Mouse (Mus musculus): ENCODE data around the gene Glb1. TPM values are rescaled to one million over a fixed set of nuclear protein-coding genes. Genes with fewer than 3 reads are reported as not detected.
A peak's percentile ranks its signal among the peaks of the same experiment; 100 is the strongest.

Glb1 gene
- polyA plus RNA-seq, 1 experiment from 2014 or later: 23.3 TPM

- ATAC-seq (replicated peaks; ENCODE audit: insufficient number of reproducible peaks, low FRiP score, low TSS enrichment, low read depth) (no peak), DNase-seq (ENCODE audit: low spot score) (no peak)
- Histone ChIP-seq H3K27me3 (ENCODE audit: control insufficient read depth, insufficient read depth, low read length) (no peaks in the 10 kb centered on the region), H3K4me2 (ENCODE audit: low read depth, low read length) (no peak overlapping the region), H3K4me3 (ENCODE audit: low read depth, low read length) (no peak overlapping the region), H3K27ac (replicated peaks; ENCODE audit: low read depth, low read length) (no peak overlapping the region), H3K4me1 (ENCODE audit: control insufficient read depth, insufficient read depth, low read length) (no peaks in the 10 kb centered on the region), H3K9ac (replicated peaks; ENCODE audit: low read length) (no peak overlapping the region), H3K9me3 (replicated peaks; ENCODE audit: control insufficient read depth, low read length) (no peaks in the 10 kb centered on the region), H3K36me3 (replicated peaks; ENCODE audit: control insufficient read depth, insufficient read depth, low read depth, low read length) (no peaks in the 10 kb centered on the region)
- 86% methylated on average over 7 of the region's 7 CpGs for WGBS
Observed at GRCm38 (mm10) chr9:114496469-114496868, 95.6 kb downstream of the Glb1 start.

GRCm38 (mm10) chr9:114498218-114498617, 97.3 kb downstream of the Glb1 start:
- H3K4me3 ChIP-seq (ENCODE audit: low read depth, low read length): no peak overlapping the region
- no peak overlapping the region for H3K27ac ChIP-seq (replicated peaks; ENCODE audit: low read depth, low read length)
- peak; percentile 93 for DNase-seq (ENCODE audit: low spot score)
- ATAC-seq (replicated peaks; ENCODE audit: insufficient number of reproducible peaks, low FRiP score, low TSS enrichment, low read depth): peak; percentile 71; the same call in 1 of the 2 replicates
- no peaks in the 10 kb centered on the region for H3K27me3 ChIP-seq (ENCODE audit: control insufficient read depth, insufficient read depth, low read length)
- 8% methylated on average over 11 of the region's 11 CpGs for WGBS
- no peaks in the 10 kb centered on the region for H3K4me1 ChIP-seq (ENCODE audit: control insufficient read depth, insufficient read depth, low read length)
- no peaks in the 10 kb centered on the region for H3K9me3 ChIP-seq (replicated peaks; ENCODE audit: control insufficient read depth, low read length)
- H3K4me2 ChIP-seq (ENCODE audit: low read depth, low read length): no peak overlapping the region
- no peak overlapping the region for H3K9ac ChIP-seq (replicated peaks; ENCODE audit: low read length)
- H3K36me3 ChIP-seq (replicated peaks; ENCODE audit: control insufficient read depth, insufficient read depth, low read depth, low read length): no peaks in the 10 kb centered on the region

- Histone ChIP-seq H3K4me3 (ENCODE audit: low read depth, low read length) (no peak overlapping the region), H3K36me3 (replicated peaks; ENCODE audit: control insufficient read depth, insufficient read depth, low read depth, low read length) (no peaks in the 10 kb centered on the region), H3K9me3 (replicated peaks; ENCODE audit: control insufficient read depth, low read length) (no peaks in the 10 kb centered on the region), H3K4me2 (ENCODE audit: low read depth, low read length) (no peak overlapping the region), H3K9ac (replicated peaks; ENCODE audit: low read length) (no peak overlapping the region), H3K27ac (replicated peaks; ENCODE audit: low read depth, low read length) (no peak overlapping the region), H3K4me1 (ENCODE audit: control insufficient read depth, insufficient read depth, low read length) (no peaks in the 10 kb centered on the region), H3K27me3 (ENCODE audit: control insufficient read depth, insufficient read depth, low read length) (no peaks in the 10 kb centered on the region)
- 28% methylated on average over 15 of the region's 15 CpGs for WGBS
- ATAC-seq (replicated peaks; ENCODE audit: insufficient number of reproducible peaks, low FRiP score, low TSS enrichment, low read depth): 0 out of 2 replicates have a peak, but pooled peaks have one; percentile 60
- DNase-seq (ENCODE audit: low spot score): peak; percentile 84
Observed at GRCm38 (mm10) chr9:114499783-114500515, 99.1 kb downstream of the Glb1 start.

GRCm38 (mm10) chr9:114501111-114501510, 100.2 kb downstream of the Glb1 start:
- Histone ChIP-seq H3K9ac (replicated peaks; ENCODE audit: low read length) (no peak overlapping the region), H3K27me3 (ENCODE audit: control insufficient read depth, insufficient read depth, low read length) (no peaks in the 10 kb centered on the region), H3K9me3 (replicated peaks; ENCODE audit: control insufficient read depth, low read length) (no peaks in the 10 kb centered on the region), H3K27ac (replicated peaks; ENCODE audit: low read depth, low read length) (no peak overlapping the region), H3K4me2 (ENCODE audit: low read depth, low read length) (no peak overlapping the region), H3K4me1 (ENCODE audit: control insufficient read depth, insufficient read depth, low read length) (no peaks in the 10 kb centered on the region), H3K4me3 (ENCODE audit: low read depth, low read length) (no peak overlapping the region), H3K36me3 (replicated peaks; ENCODE audit: control insufficient read depth, insufficient read depth, low read depth, low read length) (no peaks in the 10 kb centered on the region)
- no peak for DNase-seq (ENCODE audit: low spot score)
- no peak for ATAC-seq (replicated peaks; ENCODE audit: insufficient number of reproducible peaks, low FRiP score, low TSS enrichment, low read depth)
- 98% methylated on average over 7 of the region's 7 CpGs for WGBS

GRCm38 (mm10) chr9:114501913-114502312, 101.0 kb downstream of the Glb1 start:
- Histone ChIP-seq H3K36me3 (replicated peaks; ENCODE audit: control insufficient read depth, insufficient read depth, low read depth, low read length) (no peaks in the 10 kb centered on the region), H3K27me3 (ENCODE audit: control insufficient read depth, insufficient read depth, low read length) (no peaks in the 10 kb centered on the region), H3K9me3 (replicated peaks; ENCODE audit: control insufficient read depth, low read length) (no peaks in the 10 kb centered on the region), H3K4me2 (ENCODE audit: low read depth, low read length) (no peak overlapping the region), H3K4me1 (ENCODE audit: control insufficient read depth, insufficient read depth, low read length) (no peaks in the 10 kb centered on the region), H3K9ac (replicated peaks; ENCODE audit: low read length) (no peak overlapping the region), H3K4me3 (ENCODE audit: low read depth, low read length) (no peak overlapping the region), H3K27ac (replicated peaks; ENCODE audit: low read depth, low read length) (no peak overlapping the region)
- ATAC-seq (replicated peaks; ENCODE audit: insufficient number of reproducible peaks, low FRiP score, low TSS enrichment, low read depth) (no peak), DNase-seq (ENCODE audit: low spot score) (no peak)
- 95% methylated on average over 11 of the region's 11 CpGs for WGBS

- no peaks in the 10 kb centered on the region for H3K36me3 ChIP-seq (replicated peaks; ENCODE audit: control insufficient read depth, insufficient read depth, low read depth, low read length)
- no peaks in the 10 kb centered on the region for H3K27me3 ChIP-seq (ENCODE audit: control insufficient read depth, insufficient read depth, low read length)
- no peaks in the 10 kb centered on the region for H3K9me3 ChIP-seq (replicated peaks; ENCODE audit: control insufficient read depth, low read length)
- no peak overlapping the region for H3K4me3 ChIP-seq (ENCODE audit: low read depth, low read length)
- H3K9ac ChIP-seq (replicated peaks; ENCODE audit: low read length): no peak overlapping the region
- H3K4me2 ChIP-seq (ENCODE audit: low read depth, low read length): no peak overlapping the region
- no peak overlapping the region for H3K27ac ChIP-seq (replicated peaks; ENCODE audit: low read depth, low read length)
- ATAC-seq (replicated peaks; ENCODE audit: insufficient number of reproducible peaks, low FRiP score, low TSS enrichment, low read depth): no peak
- DNase-seq (ENCODE audit: low spot score): no peak
- H3K4me1 ChIP-seq (ENCODE audit: control insufficient read depth, insufficient read depth, low read length): no peaks in the 10 kb centered on the region
- 69% methylated on average over 15 of the region's 15 CpGs for WGBS
Observed at GRCm38 (mm10) chr9:114502711-114503427, 102.0 kb downstream of the Glb1 start.

GRCm38 (mm10) chr9:114504816-114505215, 103.9 kb downstream of the Glb1 start, which contains the start of gene Ccr4:
Gene Ccr4, minus strand, starts transcription at chr9:114504916.
- no peak within 1 kb of the TSS for H3K4me2 ChIP-seq (ENCODE audit: low read depth, low read length)
- DNase-seq (ENCODE audit: low spot score) (no peak), ATAC-seq (replicated peaks; ENCODE audit: insufficient number of reproducible peaks, low FRiP score, low TSS enrichment, low read depth) (no peak)
- no peak within 1 kb of the TSS for H3K9ac ChIP-seq (replicated peaks; ENCODE audit: low read length)
- no peak within 1 kb of the TSS for H3K4me3 ChIP-seq (ENCODE audit: low read depth, low read length)
- WGBS: 90% methylated on average over 9 of the region's 9 CpGs
- H3K9me3 ChIP-seq (replicated peaks; ENCODE audit: control insufficient read depth, low read length): no peaks in the 10 kb centered on the region
- no peaks in the 10 kb centered on the region for H3K36me3 ChIP-seq (replicated peaks; ENCODE audit: control insufficient read depth, insufficient read depth, low read depth, low read length)
- no peaks in the 10 kb centered on the region for H3K27me3 ChIP-seq (ENCODE audit: control insufficient read depth, insufficient read depth, low read length)
- H3K27ac ChIP-seq (replicated peaks; ENCODE audit: low read depth, low read length): no peak within 1 kb of the TSS
- no peaks in the 10 kb centered on the region for H3K4me1 ChIP-seq (ENCODE audit: control insufficient read depth, insufficient read depth, low read length)

GRCm38 (mm10) chr9:114506564-114506963, 105.7 kb downstream of the Glb1 start:
- ATAC-seq (replicated peaks; ENCODE audit: insufficient number of reproducible peaks, low FRiP score, low TSS enrichment, low read depth): no peak
- H3K36me3 ChIP-seq (replicated peaks; ENCODE audit: control insufficient read depth, insufficient read depth, low read depth, low read length): no peaks in the 10 kb centered on the region; the same call in 1 of the 2 replicates
- H3K4me1 ChIP-seq (ENCODE audit: control insufficient read depth, insufficient read depth, low read length): no peaks in the 10 kb centered on the region
- 78% methylated on average over 4 of the region's 4 CpGs for WGBS
- no peak overlapping the region for H3K9ac ChIP-seq (replicated peaks; ENCODE audit: low read length)
- H3K9me3 ChIP-seq (replicated peaks; ENCODE audit: control insufficient read depth, low read length): no peaks in the 10 kb centered on the region
- DNase-seq (ENCODE audit: low spot score): no peak
- H3K27ac ChIP-seq (replicated peaks; ENCODE audit: low read depth, low read length): no peak overlapping the region
- no peak overlapping the region for H3K4me3 ChIP-seq (ENCODE audit: low read depth, low read length)
- no peak overlapping the region for H3K4me2 ChIP-seq (ENCODE audit: low read depth, low read length)
- no peaks in the 10 kb centered on the region for H3K27me3 ChIP-seq (ENCODE audit: control insufficient read depth, insufficient read depth, low read length)
